Mouse (Mus musculus) right cerebral cortex, adult 2 months (tissue): ENCODE measurements around the gene Cpt1b.
"Not testable (repeated sequence)": the region's sequence is repeated elsewhere in the genome, so short reads cannot be mapped to it uniquely, and the experiment has no call there.

Experiments used
- DNase-seq, 2 experiments: peaks; one replicate each; pipeline ENCODE4 v3.0.0; 2021 to 2022; ENCODE audit warnings: low spot score in 2 of 2

The Cpt1b gene

GRCm38 (mm10) chr15:89432946-89433345, 7.3 kb upstream of the Cpt1b start:
- no peak for DNase-seq

GRCm38 (mm10) chr15:89431806-89432205, 6.1 kb upstream of the Cpt1b start:
- no peak for DNase-seq

GRCm38 (mm10) chr15:89431271-89431670, 5.6 kb upstream of the Cpt1b start:
- no peak for DNase-seq

GRCm38 (mm10) chr15:89430771-89431170, 5.1 kb upstream of the Cpt1b start:
- not testable (repeated sequence) for DNase-seq

- no peak for DNase-seq
Measured at GRCm38 (mm10) chr15:89430341-89430740, 4.7 kb upstream of the Cpt1b start.

- DNase-seq: peak; percentile 95 to 99
Measured at GRCm38 (mm10) chr15:89429352-89430221, 3.9 kb upstream of the Cpt1b start, which contains the start of the genes C730034F03Rik, Gm44502 and Chkb. TSS of gene C730034F03Rik (plus strand) at chr15:89429589. TSS of gene Gm44502 (minus strand) at chr15:89429696. TSS of gene Chkb (minus strand) at chr15:89429908.

GRCm38 (mm10) chr15:89428821-89429351, 3.2 kb upstream of the Cpt1b start:
- no peak for DNase-seq

- DNase-seq: no peak
Measured at GRCm38 (mm10) chr15:89428136-89428790, 2.6 kb upstream of the Cpt1b start.

- DNase-seq: no peak
Measured at GRCm38 (mm10) chr15:89426716-89427115, 1.1 kb upstream of the Cpt1b start.

GRCm38 (mm10) chr15:89424621-89425020, 1.0 kb downstream of the Cpt1b start:
- DNase-seq: no peak

GRCm38 (mm10) chr15:89421938-89422337, 3.7 kb downstream of the Cpt1b start:
- DNase-seq: no peak

GRCm38 (mm10) chr15:89415282-89415681, 10.4 kb downstream of the Cpt1b start:
- DNase-seq: no peak

GRCm38 (mm10) chr15:89410118-89410517, 15.5 kb downstream of the Cpt1b start, which contains the start of gene Syce3:
TSS of gene Syce3 (minus strand) at chr15:89410503.
- DNase-seq: no peak

GRCm38 (mm10) chr15:89406691-89407090, 19.0 kb downstream of the Cpt1b start:
- DNase-seq: no peak

GRCm38 (mm10) chr15:89404831-89405623, 20.6 kb downstream of the Cpt1b start:
- DNase-seq: no peak

- DNase-seq: no peak
Measured at GRCm38 (mm10) chr15:89402471-89402870, 23.2 kb downstream of the Cpt1b start.

GRCm38 (mm10) chr15:89399716-89400115, 25.9 kb downstream of the Cpt1b start:
- no peak for DNase-seq

- DNase-seq: no peak
Measured at GRCm38 (mm10) chr15:89398146-89398545, 27.5 kb downstream of the Cpt1b start.

GRCm38 (mm10) chr15:89396883-89397282, 28.8 kb downstream of the Cpt1b start:
- no peak for DNase-seq

GRCm38 (mm10) chr15:89390081-89390480, 35.6 kb downstream of the Cpt1b start:
- no peak for DNase-seq

GRCm38 (mm10) chr15:89387127-89387526, 38.5 kb downstream of the Cpt1b start:
- no peak for DNase-seq

- no peak for DNase-seq
Measured at GRCm38 (mm10) chr15:89384617-89385016, 41.0 kb downstream of the Cpt1b start, which contains the start of gene Klhdc7b. TSS of gene Klhdc7b (plus strand) at chr15:89384917.
